Mouse (Mus musculus): ENCODE results near the gene Tmem181a. TPM values are rescaled to one million over a fixed set of nuclear protein-coding genes. Genes with fewer than 3 reads are reported as not detected.

The Tmem181a gene
- 10 to 100 TPM; 10.2 to 16.2 TPM for polyA plus RNA-seq (2017; shearing (Covaris generic))

GRCm38 (mm10) chr17:6256400-6257069 lies at the start of gene Tmem181a:
TSS of gene Tmem181a (plus strand) at chr17:6256860.

GRCm38 (mm10) chr17:6317339-6317985 lies 60.8 kb downstream of the Tmem181a start, which contains the start of gene Dynlt1a:
TSS of gene Dynlt1a (minus strand) at chr17:6317500.

Other genes with a start within 250 kb of the Tmem181a start
- 1 to 10 TPM; 1.6 to 3.3 TPM for gene Serac1, start 177.1 kb upstream of the Tmem181a start, polyA plus RNA-seq (2017; shearing (Covaris generic))
- 100 to 1,000 TPM in 1 of 2 experiments, 10 to 100 TPM in 1; 90.4 to 106 TPM for gene Gtf2h5, start 177.1 kb upstream of the Tmem181a start, polyA plus RNA-seq (2017; shearing (Covaris generic))
- gene Tulp4, start 150.4 kb upstream of the Tmem181a start, polyA plus RNA-seq (2017; shearing (Covaris generic)) = 10 to 100 TPM; 71.1 to 78.8 TPM
- 1 to 10 TPM; 5.0 to 6.4 TPM for gene Dynlt1a, start 60.6 kb downstream of the Tmem181a start, polyA plus RNA-seq (2017; shearing (Covaris generic))
- 100 to 1,000 TPM in 1 of 2 experiments, 10 to 100 TPM in 1; 93.3 to 130 TPM for gene Dynlt1b, start 173.3 kb downstream of the Tmem181a start, polyA plus RNA-seq (2017; shearing (Covaris generic))